Mouse (Mus musculus) MEL (cell line): Measurements from ENCODE around the gene Sost. TPM values are rescaled to one million over a fixed set of nuclear protein-coding genes. Genes with fewer than 3 reads are reported as not detected.

Source experiments
- DNase-seq: peaks from one replicate; pipeline ENCODE4 v3.0.0; 2011; ENCODE audit warnings: low read depth, low spot score
- H3K27ac ChIP-seq: 2 replicates; pipeline ENCODE4 v1.5.1; 2012; ENCODE audit warnings: low read depth, mild to moderate bottlenecking, control low read depth, low read length, moderate library complexity; ENCODE audit not compliant: control insufficient read depth
- H3K27me3 ChIP-seq, 2 experiments: fragments of 150-350 bp in 1 of 2; sonication (generic) in 1 of 2; 2 replicates each; pipeline ENCODE4 v1.6.1; 2012; ENCODE audit warnings: low read length in 2 of 2, mild to moderate bottlenecking in 2 of 2, improper control_type of control experiment in 1 of 2, moderate library complexity in 1 of 2; ENCODE audit not compliant: insufficient read depth in 2 of 2, control insufficient read depth in 1 of 2
- H3K36me3 ChIP-seq, 2 experiments: 2 replicates each; pipeline ENCODE4 v1.6.1; 2012 to 2014; ENCODE audit warnings: low read length in 2 of 2, improper control_type of control experiment in 1 of 2, inconsistent platforms in 1 of 2, mild to moderate bottlenecking in 1 of 2; ENCODE audit not compliant: insufficient read depth in 2 of 2, control insufficient read depth in 1 of 2
- H3K4me1 ChIP-seq, 2 experiments: fragments of 150-350 bp in 1 of 2; sonication (generic) in 1 of 2; 2 replicates each; pipeline ENCODE4 v1.6.1; 2012; ENCODE audit warnings: low read length in 2 of 2, improper control_type of control experiment in 1 of 2, mild to moderate bottlenecking in 1 of 2; ENCODE audit not compliant: insufficient read depth in 2 of 2, control insufficient read depth in 1 of 2
- H3K4me3 ChIP-seq, 2 experiments: fragments of 150-350 bp in 1 of 2; sonication (generic) in 1 of 2; 2 replicates each; pipeline ENCODE4 v1.5.1; 2012; ENCODE audit warnings: low read depth in 2 of 2, low read length in 2 of 2, mild to moderate bottlenecking in 2 of 2, moderate library complexity in 2 of 2, control low read depth in 1 of 2, improper control_type of control experiment in 1 of 2; ENCODE audit not compliant: control insufficient read depth in 1 of 2, insufficient read depth in 1 of 2
- H3K79me2 ChIP-seq: 2 replicates; pipeline ENCODE4 v1.6.1; 2012; ENCODE audit warnings: mild to moderate bottlenecking, low read length, moderate library complexity; ENCODE audit not compliant: control insufficient read depth, poor library complexity, insufficient read depth
- H3K9ac ChIP-seq: 2 replicates; pipeline ENCODE4 v1.6.1; 2012; ENCODE audit warnings: low read depth, mild to moderate bottlenecking, control low read depth, low read length, moderate library complexity; ENCODE audit not compliant: control insufficient read depth, poor library complexity, severe bottlenecking
- H3K9me3 ChIP-seq: fragments of 150-350 bp; sonication (generic); replicated peaks from 2 replicates; pipeline ENCODE4 v1.6.1; 2012; ENCODE audit warnings: mild to moderate bottlenecking, low read length, improper control_type of control experiment, moderate library complexity; ENCODE audit not compliant: insufficient read depth
- BHLHE40 ChIP-seq: IDR thresholded peaks from 2 replicates; pipeline ENCODE4 v1.6.1; 2012; ENCODE audit warnings: low read depth, mild to moderate bottlenecking, inconsistent platforms, low read length, improper control_type of control experiment, borderline replicate concordance
- CHD1 ChIP-seq: IDR thresholded peaks from 2 replicates; pipeline ENCODE4 v1.6.1; 2012; ENCODE audit warnings: low read depth, mild to moderate bottlenecking, inconsistent platforms, low read length, improper control_type of control experiment
- CHD2 ChIP-seq: IDR thresholded peaks from 2 replicates; pipeline ENCODE4 v1.6.1; 2011; ENCODE audit warnings: low read length, improper control_type of control experiment
- E2F4 ChIP-seq: IDR thresholded peaks from 2 replicates; pipeline ENCODE4 v1.6.1; 2011; ENCODE audit warnings: low read depth, low read length, improper control_type of control experiment, borderline replicate concordance
- ETS1 ChIP-seq: IDR thresholded peaks from 2 replicates; pipeline ENCODE4 v1.6.1; 2012; ENCODE audit warnings: low read depth, mild to moderate bottlenecking, inconsistent platforms, low read length, improper control_type of control experiment, moderate library complexity
- GATA1 ChIP-seq: IDR thresholded peaks from 2 replicates; pipeline ENCODE4 v1.6.1; 2011; ENCODE audit warnings: low read depth, low read length, improper control_type of control experiment
- HCFC1 ChIP-seq: IDR thresholded peaks from 2 replicates; pipeline ENCODE4 v1.6.1; 2012; ENCODE audit warnings: low read depth, mild to moderate bottlenecking, inconsistent platforms, low read length, improper control_type of control experiment, moderate library complexity
- MAFK ChIP-seq: IDR thresholded peaks from 2 replicates; pipeline ENCODE4 v1.6.1; 2011; ENCODE audit warnings: low read depth, mild to moderate bottlenecking, low read length, improper control_type of control experiment, borderline replicate concordance
- MXI1 ChIP-seq: IDR thresholded peaks from 2 replicates; pipeline ENCODE4 v1.6.1; 2011; ENCODE audit warnings: mild to moderate bottlenecking, low read depth, low read length, improper control_type of control experiment
- MYC ChIP-seq: IDR thresholded peaks from 2 replicates; pipeline ENCODE4 v1.6.1; 2011; ENCODE audit warnings: low read depth, mild to moderate bottlenecking, low read length, improper control_type of control experiment, moderate library complexity
- NRF1 ChIP-seq: IDR thresholded peaks from 2 replicates; pipeline ENCODE4 v1.6.1; 2014; ENCODE audit warnings: low read depth, mild to moderate bottlenecking, inconsistent platforms, low read length, improper control_type of control experiment, moderate library complexity; ENCODE audit not compliant: poor library complexity, insufficient read depth, severe bottlenecking
- POLR2A ChIP-seq, 2 experiments: IDR thresholded peaks; 2 replicates each; pipeline ENCODE4 v1.6.1; 2011 to 2012; ENCODE audit warnings: low read length in 2 of 2, mild to moderate bottlenecking in 2 of 2, control low read depth in 1 of 2, improper control_type of control experiment in 1 of 2, low read depth in 1 of 2, moderate library complexity in 1 of 2; ENCODE audit not compliant: control insufficient read depth in 1 of 2, insufficient read depth in 1 of 2, poor library complexity in 1 of 2
- RAD21 ChIP-seq: IDR thresholded peaks from 2 replicates; pipeline ENCODE4 v1.6.1; 2011; ENCODE audit warnings: mild to moderate bottlenecking, low read depth, low read length, improper control_type of control experiment
- RCOR1 ChIP-seq: IDR thresholded peaks from 2 replicates; pipeline ENCODE4 v1.6.1; 2012; ENCODE audit warnings: low read depth, mild to moderate bottlenecking, inconsistent platforms, low read length, improper control_type of control experiment
- SIN3A ChIP-seq: IDR thresholded peaks from 2 replicates; pipeline ENCODE4 v1.6.1; 2012; ENCODE audit warnings: low read length, improper control_type of control experiment, inconsistent platforms
- TAL1 ChIP-seq: IDR thresholded peaks from 2 replicates; pipeline ENCODE4 v1.6.1; 2012; ENCODE audit warnings: mild to moderate bottlenecking, inconsistent platforms, low read length, moderate library complexity, mixed read lengths
- TBP ChIP-seq: IDR thresholded peaks from 2 replicates; pipeline ENCODE4 v1.8.0; 2011; ENCODE audit warnings: low read depth, low read length, improper control_type of control experiment
- TCF12 ChIP-seq: IDR thresholded peaks from 2 replicates; pipeline ENCODE4 v1.6.1; 2014; ENCODE audit warnings: low read depth, mild to moderate bottlenecking, inconsistent platforms, low read length, improper control_type of control experiment, moderate library complexity
- UBTF ChIP-seq: IDR thresholded peaks from 2 replicates; pipeline ENCODE4 v1.6.1; 2012; ENCODE audit warnings: low read depth, mild to moderate bottlenecking, inconsistent platforms, low read length, improper control_type of control experiment, moderate library complexity, borderline replicate concordance; ENCODE audit not compliant: insufficient read depth
- USF1 ChIP-seq: IDR thresholded peaks from 2 replicates; pipeline ENCODE4 v1.6.1; 2014; ENCODE audit warnings: low read depth, mild to moderate bottlenecking, inconsistent platforms, low read length, improper control_type of control experiment, moderate library complexity
- ZC3H11A ChIP-seq: IDR thresholded peaks from 2 replicates; pipeline ENCODE4 v1.6.1; 2012; ENCODE audit warnings: low read depth, mild to moderate bottlenecking, inconsistent platforms, low read length, improper control_type of control experiment
- ZKSCAN1 ChIP-seq: IDR thresholded peaks from 2 replicates; pipeline ENCODE4 v1.6.1; 2012; ENCODE audit warnings: low read depth, mild to moderate bottlenecking, inconsistent platforms, low read length, improper control_type of control experiment, moderate library complexity
- polyA plus RNA-seq, 2 experiments: library from polyadenylated mRNA; stranded (reverse) in 1 of 2; unstranded in 1 of 2; fragments of >175 nt in 1 of 2; fragments of >200 nt in 1 of 2; gene quantifications; 2 replicates each; pipeline versions ENCODE4 v1.2.1 to v1.2.4; 2012; ENCODE audit warnings: low replicate concordance in 2 of 2, low read depth in 1 of 2; ENCODE audit not compliant: insufficient read length in 2 of 2, insufficient read depth in 1 of 2, missing spikeins in 1 of 2
- total RNA-seq: library from RNA; depleted of rRNA; stranded (reverse); fragments of 300-350 nt; gene quantifications from 2 replicates; pipeline ENCODE4 v1.2.3, GENCODE M21; 2012

Gene Sost
- total and polyA plus RNA-seq, 3 experiments = not detected

GRCm38 (mm10) chr11:102013201-102013600 lies 46.4 kb upstream of the Sost start:
- Histone ChIP-seq H3K9ac (no peak overlapping the region), H3K4me1 (no peaks in the 10 kb centered on the region), H3K36me3 (no peaks in the 10 kb centered on the region), H3K9me3 (no peaks in the 10 kb centered on the region), H3K79me2 (no peaks in the 10 kb centered on the region), H3K27ac (no peak overlapping the region), H3K4me3 (no peak overlapping the region), H3K27me3 (no peaks in the 10 kb centered on the region)
- no peak for DNase-seq
- TF ChIP-seq TAL1 (no peak), HCFC1 (no peak), CHD1 (no peak), USF1 (no peak), ETS1 (no peak), E2F4 (no peak), ZC3H11A (no peak)

- no peak overlapping the region for H3K4me3 ChIP-seq
- H3K9ac ChIP-seq = no peak overlapping the region
- H3K9me3 ChIP-seq = no peaks in the 10 kb centered on the region
- H3K36me3 ChIP-seq = no peaks in the 10 kb centered on the region
- no peak overlapping the region for H3K27ac ChIP-seq
- H3K4me1 ChIP-seq = no peaks in the 10 kb centered on the region
- no peak for DNase-seq
- no peaks in the 10 kb centered on the region for H3K27me3 ChIP-seq
- TF ChIP-seq MAFK (no peak), RCOR1 (no peak), POLR2A (IDR thresholded peaks at IDR 0.05; ENCODE audit: control insufficient read depth in 1 of 2, insufficient read depth in 1 of 2, low read depth in 1 of 2, low read length in 2 of 2, poor library complexity in 1 of 2) (no peak), RAD21 (no peak), TCF12 (no peak), TBP (no peak), CHD2 (no peak), GATA1 (no peak), MYC (no peak), E2F4 (no peak), NRF1 (no peak), USF1 (no peak), ZKSCAN1 (no peak), ETS1 (no peak), UBTF (no peak), MXI1 (no peak), CHD1 (no peak), BHLHE40 (no peak), SIN3A (no peak)
- no peaks in the 10 kb centered on the region for H3K79me2 ChIP-seq
These were observed 44.7 kb upstream of the Sost start for GRCm38 (mm10) chr11:102011510-102011909.
